Mouse (Mus musculus): ENCODE data around the gene Pyroxd2.

The Pyroxd2 gene

GRCm38 (mm10) chr19:42745869-42746224 is 6.7 kb downstream of the Pyroxd2 start:
- no peak for DNase-seq (ENCODE audit: extremely low spot score, low read depth, low spot score)

DNA sequence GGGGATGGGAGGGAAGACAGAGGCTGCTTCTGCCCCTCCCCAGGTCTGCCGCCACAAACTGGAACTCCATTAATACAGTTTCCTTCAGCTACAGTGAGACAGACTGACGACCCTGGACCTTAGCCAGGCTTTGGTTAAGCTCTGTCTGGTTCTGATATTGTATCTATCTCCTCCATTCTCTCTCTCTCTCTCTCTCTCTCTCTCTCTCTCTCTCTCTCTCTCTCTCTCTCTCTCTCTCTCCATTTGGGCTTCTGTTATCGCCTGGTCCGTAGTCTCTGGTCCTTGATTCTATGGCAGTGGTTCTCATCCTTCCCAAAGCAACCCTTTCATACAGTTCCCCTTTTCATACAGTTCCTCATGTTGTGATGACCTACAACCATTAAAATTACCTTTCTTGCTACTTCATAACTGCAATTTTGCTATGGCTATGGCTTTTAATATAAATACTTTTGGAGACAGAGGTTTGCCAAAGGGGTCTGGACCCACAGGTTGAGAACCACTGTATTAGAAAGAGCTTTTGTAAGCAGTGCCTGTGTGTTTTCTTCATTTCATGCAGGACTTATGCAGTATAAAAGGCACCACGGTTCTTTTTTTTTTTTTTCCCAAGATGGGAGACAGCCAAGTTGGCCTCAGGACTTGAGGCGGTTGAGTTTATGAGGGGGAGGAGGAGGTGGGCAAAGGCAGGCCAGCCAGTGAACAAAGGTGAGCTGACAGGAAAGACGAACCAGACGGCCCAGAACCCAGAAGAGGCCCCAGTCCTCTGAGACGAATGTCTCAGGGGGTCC is 7.3 kb downstream of the Pyroxd2 start:
- DNase-seq (ENCODE audit: extremely low spot score, low read depth, low spot score) = no peak

DNA sequence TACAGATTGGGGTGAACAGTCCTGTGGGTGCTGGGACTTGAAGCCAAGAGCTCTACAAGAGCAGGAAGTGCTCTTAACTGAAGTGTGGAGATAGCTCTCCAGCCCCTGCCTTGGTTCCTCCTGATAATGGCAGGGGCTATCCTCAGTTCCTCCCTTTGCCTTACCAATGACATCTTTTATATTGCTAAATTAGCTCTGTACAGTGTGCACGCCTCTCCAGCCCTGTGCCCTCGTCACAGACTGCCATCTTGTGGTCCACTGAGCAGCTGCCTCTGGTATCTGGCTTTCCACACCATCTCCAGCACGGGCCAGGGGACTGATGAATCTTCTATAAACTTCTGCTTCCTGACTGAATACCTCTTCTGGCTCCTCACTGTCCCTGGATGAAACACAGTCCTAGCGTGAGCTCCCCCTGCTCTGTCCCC is 8.4 kb downstream of the Pyroxd2 start:
- no peak for DNase-seq (ENCODE audit: extremely low spot score, low read depth, low spot score)

DNA sequence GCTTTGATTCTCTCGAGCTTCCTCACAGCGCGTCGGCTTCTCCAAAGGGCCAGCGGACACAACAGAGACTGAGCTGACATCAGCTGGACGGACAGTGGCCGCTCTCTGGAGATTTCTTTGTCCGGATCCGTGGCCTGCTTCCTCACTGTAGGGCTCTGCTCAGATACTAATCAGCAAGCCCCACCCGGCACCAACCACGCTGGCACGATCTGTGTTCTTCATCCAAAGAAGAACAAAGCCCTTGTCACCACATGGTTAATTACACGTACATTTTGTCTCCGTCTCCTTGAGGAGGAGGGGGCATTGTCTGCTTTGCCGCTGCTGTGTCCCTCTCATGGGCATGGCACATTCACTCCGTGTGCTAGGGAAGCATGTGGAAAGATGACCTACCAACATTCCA is 9.3 kb downstream of the Pyroxd2 start:
- no peak for DNase-seq (ENCODE audit: extremely low spot score, low read depth, low spot score)

DNA sequence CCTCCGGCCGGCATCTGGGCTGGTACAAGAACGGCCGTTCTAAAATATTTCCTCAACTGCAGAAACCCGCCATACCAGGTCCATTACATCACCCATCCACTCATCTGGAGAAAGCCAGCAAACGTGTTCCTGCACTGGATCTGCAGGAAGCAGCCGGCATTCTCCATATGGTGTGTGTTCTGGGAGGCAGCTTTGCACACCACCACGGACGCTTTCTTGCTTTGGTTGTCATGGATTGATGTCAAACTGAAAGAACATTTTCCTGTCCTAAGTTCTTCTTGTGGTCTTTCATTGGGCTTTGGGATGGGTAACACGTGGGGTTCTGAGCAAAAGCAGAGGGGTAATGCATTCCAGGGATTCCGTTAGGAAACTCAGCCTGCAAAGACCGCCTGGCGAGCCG is 10.7 kb downstream of the Pyroxd2 start:
- no peak for DNase-seq (ENCODE audit: extremely low spot score, low read depth, low spot score)

- no peak for DNase-seq (ENCODE audit: extremely low spot score, low read depth, low spot score)
Measured at GRCm38 (mm10) chr19:42740163-42740899, 12.2 kb downstream of the Pyroxd2 start.

DNA sequence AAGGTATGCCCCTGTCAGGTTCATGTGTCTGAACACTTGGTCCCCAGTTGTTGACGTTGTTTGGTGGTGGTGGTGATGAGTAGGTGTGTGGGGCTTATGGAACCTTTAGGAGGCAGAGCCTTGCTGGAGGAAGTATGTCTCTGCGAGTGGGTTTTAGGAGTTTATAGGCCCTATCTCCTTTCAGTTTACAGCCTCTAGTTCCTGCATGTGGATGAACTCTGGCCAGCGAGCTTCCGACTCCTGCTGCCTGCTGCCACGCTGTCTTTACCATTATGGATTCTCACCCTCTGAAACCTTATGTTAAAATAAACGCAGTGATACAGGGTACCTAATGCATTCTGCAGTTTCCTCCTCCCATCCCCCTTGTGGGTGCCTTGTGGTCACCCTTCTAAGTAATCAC is 12.8 kb downstream of the Pyroxd2 start:
- DNase-seq (ENCODE audit: extremely low spot score, low read depth, low spot score) = no peak

DNA sequence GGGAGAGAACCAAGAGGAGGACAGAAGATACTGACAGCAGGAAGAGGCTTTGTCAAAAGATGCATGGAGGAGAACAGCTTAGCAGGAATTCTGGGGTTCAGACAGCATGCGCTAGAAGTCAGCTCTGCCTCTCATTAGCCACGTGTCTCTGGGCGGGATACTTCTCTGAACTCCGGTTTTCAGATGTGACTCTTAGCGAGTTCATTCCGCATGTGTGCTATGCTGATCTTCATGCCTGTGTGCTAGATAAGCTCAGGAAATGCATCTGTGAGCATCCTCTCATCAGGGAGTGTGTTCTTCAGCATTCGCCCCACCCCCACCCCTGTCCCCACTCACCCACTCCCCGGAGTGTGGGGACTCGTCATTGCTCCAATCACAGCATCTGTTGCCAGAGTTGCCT is 14.8 kb downstream of the Pyroxd2 start:
- no peak for DNase-seq (ENCODE audit: extremely low spot score, low read depth, low spot score)

DNA sequence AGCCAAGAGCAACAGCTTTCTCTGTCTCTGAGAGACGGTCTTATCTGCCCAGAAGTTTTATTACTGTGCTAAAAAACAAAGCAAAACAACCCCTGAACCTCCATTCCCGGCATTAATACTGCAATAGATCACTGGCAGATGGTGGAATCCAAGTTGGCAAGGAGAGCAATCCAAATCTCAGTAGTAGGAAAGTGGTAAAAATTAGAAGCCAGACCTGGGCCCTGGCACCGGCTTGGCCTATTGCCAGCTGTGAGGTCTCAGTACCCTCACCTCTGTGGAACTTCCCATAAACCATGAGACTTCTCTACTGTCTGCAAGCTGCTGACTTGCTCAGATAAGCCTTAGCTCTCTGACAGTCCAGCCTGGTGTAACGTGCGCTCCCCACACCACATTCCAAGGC is 17.6 kb downstream of the Pyroxd2 start:
- no peak for DNase-seq (ENCODE audit: extremely low spot score, low read depth, low spot score)

- no peak for DNase-seq (ENCODE audit: extremely low spot score, low read depth, low spot score)
Measured at GRCm38 (mm10) chr19:42727424-42727823, 25.2 kb downstream of the Pyroxd2 start.

DNA sequence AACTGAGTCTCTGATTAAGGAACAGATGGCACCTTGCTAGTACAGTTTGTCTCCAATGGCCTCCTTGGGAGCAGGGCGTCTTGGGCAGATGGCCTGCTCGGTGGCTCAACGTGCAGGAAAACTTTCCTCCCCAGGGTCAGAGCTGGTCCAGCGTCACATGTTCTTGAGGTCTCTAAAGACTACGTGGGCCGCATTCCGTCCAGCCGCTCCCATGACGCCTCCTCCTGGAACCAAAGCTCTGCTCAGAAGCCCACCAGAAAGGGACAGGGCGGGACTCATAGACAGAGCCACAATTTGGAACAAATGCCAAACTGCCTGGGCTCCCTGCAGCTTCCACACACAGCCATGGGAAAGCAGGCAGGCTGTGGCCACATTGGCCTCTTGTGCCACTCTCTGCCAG is 25.8 kb downstream of the Pyroxd2 start:
- DNase-seq (ENCODE audit: extremely low spot score, low read depth, low spot score) = no peak

- no peak for DNase-seq (ENCODE audit: extremely low spot score, low read depth, low spot score)
Measured at GRCm38 (mm10) chr19:42725973-42726350, 26.6 kb downstream of the Pyroxd2 start.

- no peak for DNase-seq (ENCODE audit: extremely low spot score, low read depth, low spot score)
Measured at GRCm38 (mm10) chr19:42725056-42725972, 27.3 kb downstream of the Pyroxd2 start.

DNA sequence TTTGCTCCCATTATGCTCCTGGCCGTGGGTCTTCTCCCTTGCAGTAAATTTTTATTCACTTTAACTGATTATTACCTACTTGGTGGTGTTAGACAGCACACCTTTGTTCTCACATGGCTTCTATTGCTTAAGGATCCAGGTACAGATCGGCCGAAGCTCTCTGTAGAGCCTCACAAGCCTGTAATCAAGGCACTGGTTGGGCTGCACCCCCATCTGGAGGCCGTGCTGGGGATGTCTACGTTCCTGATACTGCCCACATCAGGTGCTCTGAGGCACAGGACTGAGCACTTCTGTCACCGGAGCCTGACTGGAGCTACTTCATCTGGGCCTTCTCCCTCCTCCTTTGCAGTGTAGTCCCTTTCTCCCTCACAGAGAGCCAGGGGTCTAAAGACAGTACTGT is 29.3 kb downstream of the Pyroxd2 start:
- no peak for DNase-seq (ENCODE audit: extremely low spot score, low read depth, low spot score)

GRCm38 (mm10) chr19:42722500-42722899 is 30.1 kb downstream of the Pyroxd2 start:
- no peak for DNase-seq (ENCODE audit: extremely low spot score, low read depth, low spot score)

GRCm38 (mm10) chr19:42718101-42718500 is 34.5 kb downstream of the Pyroxd2 start:
- no peak for DNase-seq (ENCODE audit: extremely low spot score, low read depth, low spot score)

DNA sequence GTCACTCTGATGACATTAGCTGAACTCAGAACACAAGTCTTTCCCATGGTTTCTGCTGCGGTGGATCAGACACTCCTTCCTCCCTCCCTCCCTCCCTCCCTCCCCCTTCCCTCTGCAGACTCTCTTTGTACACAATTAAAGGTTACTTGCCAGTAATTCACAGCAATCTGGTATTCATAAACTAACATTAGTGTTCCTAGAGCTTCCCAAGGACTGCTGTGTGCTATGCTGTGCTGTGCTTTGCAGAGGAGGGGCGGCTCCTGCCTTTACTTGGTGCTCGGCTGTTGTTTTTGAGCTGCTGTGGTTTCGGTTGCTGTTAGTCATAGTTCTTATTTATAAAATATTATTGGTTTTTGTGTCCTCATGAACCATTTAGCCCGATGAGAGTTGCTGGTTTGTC is 34.9 kb downstream of the Pyroxd2 start:
- no peak for DNase-seq (ENCODE audit: extremely low spot score, low read depth, low spot score)

DNA sequence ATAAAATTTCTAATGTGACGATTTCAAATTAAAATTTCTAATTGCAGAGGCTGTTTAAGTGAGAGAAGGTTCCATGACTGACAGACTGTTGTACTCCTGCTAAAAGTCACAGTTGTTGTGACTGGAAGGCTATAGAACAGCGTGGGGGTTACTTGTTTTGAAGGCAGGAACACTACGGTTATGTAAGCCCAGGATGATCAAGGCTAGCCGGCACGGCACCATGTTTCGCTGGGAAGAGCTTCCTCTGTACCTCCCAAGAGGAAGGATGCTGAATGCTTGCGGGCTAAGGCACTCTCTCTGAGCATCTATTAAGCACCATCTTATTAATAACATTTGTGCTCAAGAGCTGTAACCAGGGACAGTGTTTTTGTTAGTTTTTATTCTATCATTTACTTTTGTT is 36.1 kb downstream of the Pyroxd2 start:
- no peak for DNase-seq (ENCODE audit: extremely low spot score, low read depth, low spot score)

DNA sequence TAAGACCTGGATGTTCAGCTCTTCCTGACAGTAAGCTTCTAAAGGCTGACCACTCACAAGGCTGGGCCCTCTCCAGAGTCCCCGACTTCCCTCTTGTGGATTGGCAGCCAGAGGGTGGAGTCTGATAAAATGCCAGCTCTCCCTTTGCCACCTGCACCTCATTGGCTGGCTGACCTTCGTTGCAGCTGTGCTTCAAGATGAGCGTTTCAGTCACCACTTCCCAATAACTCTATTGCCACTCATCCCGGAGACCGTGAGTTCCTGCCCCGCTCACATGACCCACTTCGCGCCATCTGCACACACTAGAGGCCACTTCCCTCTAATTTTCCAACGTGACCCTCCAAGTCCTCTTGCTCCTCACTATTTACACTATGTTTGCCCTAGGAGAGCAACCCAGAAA is 38.8 kb downstream of the Pyroxd2 start:
- no peak for DNase-seq (ENCODE audit: extremely low spot score, low read depth, low spot score)

- DNase-seq (ENCODE audit: extremely low spot score, low read depth, low spot score) = no peak
Measured at GRCm38 (mm10) chr19:42699426-42699825, 53.1 kb downstream of the Pyroxd2 start.

DNA sequence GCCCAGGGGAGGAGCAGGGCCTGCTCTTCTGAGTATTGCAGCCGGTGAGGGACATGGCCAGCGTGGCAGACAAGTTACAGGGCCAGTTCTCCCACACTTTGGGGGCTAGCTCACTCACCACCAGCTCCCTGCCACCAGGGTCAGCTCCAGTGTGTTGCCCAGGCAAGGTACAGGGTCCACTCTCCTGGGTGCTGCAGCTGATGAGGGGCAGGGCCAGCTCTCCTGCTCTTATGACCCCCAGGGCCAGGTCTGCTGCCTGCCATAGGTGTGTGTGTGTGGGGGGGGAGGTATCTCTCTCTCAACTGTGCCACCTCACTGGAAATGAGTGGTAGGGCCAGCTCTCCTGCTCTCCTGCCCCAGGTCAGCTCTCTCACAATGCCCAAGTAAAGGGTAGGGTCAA is 54.0 kb downstream of the Pyroxd2 start:
- DNase-seq (ENCODE audit: extremely low spot score, low read depth, low spot score) = no peak

- no peak for DNase-seq (ENCODE audit: extremely low spot score, low read depth, low spot score)
Measured at GRCm38 (mm10) chr19:42697336-42697735, 55.2 kb downstream of the Pyroxd2 start.

All from hindlimb bud, embryonic 11.5 days (tissue).